Mouse (Mus musculus) thymus, adult 2 months (tissue): ENCODE data around the gene Hoxc11. TPM values are rescaled to one million over a fixed set of nuclear protein-coding genes. Genes with fewer than 3 reads are reported as not detected.

Experiments used
- DNase-seq: peaks from one replicate; pipeline ENCODE4 v3.0.0; 2021
- H3K27ac ChIP-seq: fragments of 200-500 bp; 2 replicates; pipeline ENCODE4 v1.5.1; 2012; ENCODE audit warnings: low read length, control low read depth; ENCODE audit not compliant: control insufficient read depth, insufficient read depth
- H3K27me3 ChIP-seq: fragments of 200-500 bp; 2 replicates; pipeline ENCODE4 v1.6.1; 2012; ENCODE audit warnings: mild to moderate bottlenecking, low read length, moderate library complexity, mixed read lengths; ENCODE audit not compliant: control insufficient read depth, insufficient read depth
- H3K36me3 ChIP-seq: fragments of 200-500 bp; 2 replicates; pipeline ENCODE4 v1.6.1; 2012; ENCODE audit warnings: mild to moderate bottlenecking, low read length, moderate library complexity; ENCODE audit not compliant: control insufficient read depth, insufficient read depth
- H3K4me1 ChIP-seq: fragments of 200-500 bp; replicated peaks from 2 replicates; pipeline ENCODE4 v1.6.1; 2012; ENCODE audit warnings: low read length; ENCODE audit not compliant: control insufficient read depth, insufficient read depth
- H3K4me3 ChIP-seq: fragments of 200-500 bp; 2 replicates; pipeline ENCODE4 v1.5.1; 2012; ENCODE audit warnings: mild to moderate bottlenecking, low read length, control low read depth, moderate library complexity; ENCODE audit not compliant: control insufficient read depth, insufficient read depth
- CTCF ChIP-seq: fragments of 200-500 bp; IDR thresholded peaks from 2 replicates; pipeline ENCODE4 v1.5.1; 2012; ENCODE audit warnings: mild to moderate bottlenecking, control low read depth, low read length, moderate library complexity, borderline replicate concordance; ENCODE audit not compliant: control insufficient read depth, poor library complexity, insufficient read depth; ENCODE audit errors: extremely low read depth
- POLR2A ChIP-seq: fragments of 200-500 bp; IDR thresholded peaks from 2 replicates; pipeline ENCODE4 v1.6.1; 2012; ENCODE audit warnings: mild to moderate bottlenecking, low read length, control low read depth, moderate library complexity; ENCODE audit not compliant: control insufficient read depth, poor library complexity, insufficient read depth; ENCODE audit errors: extremely low read depth
- WGBS: fragments of 180-500 bp; shearing (Covaris S2); methylation state at CpG from one replicate; pipeline ENCODE4 v1.1.7; 2018; 5-methylcytosine and 5-hydroxymethylcytosine counted together
- polyA plus RNA-seq: library from polyadenylated mRNA; depleted of rRNA; stranded (reverse); fragments of >200 nt; gene quantifications from 2 replicates; pipeline ENCODE4 v1.2.3, GENCODE M21; 2012

The Hoxc11 gene
- polyA plus RNA-seq, 1 experiment, result 0.66 TPM

GRCm38 (mm10) chr15:102998608-102999182, 44.5 kb downstream of the Hoxc11 start:
- DNase-seq, result no peak
- no peaks in the 10 kb centered on the region; the same call in 1 of the 2 replicates for H3K4me1 ChIP-seq
- H3K36me3 ChIP-seq, result no peaks in the 10 kb centered on the region
- TF ChIP-seq POLR2A, result no peak
- H3K27ac ChIP-seq, result no peak overlapping the region
- 6% methylated on average over 19 of the region's 19 CpGs for WGBS
- H3K4me3 ChIP-seq, result 0 out of 2 replicates have a peak overlapping the region, but pooled peaks have one; percentile 12
- H3K27me3 ChIP-seq, result peaks cover 57% of the 10 kb centered on the region

GRCm38 (mm10) chr15:102999183-102999831, 45.1 kb downstream of the Hoxc11 start:
- 4% methylated on average over 33 of the region's 33 CpGs for WGBS
- Histone ChIP-seq H3K27ac (no peak overlapping the region), H3K27me3 (peaks cover 57% of the 10 kb centered on the region), H3K36me3 (no peaks in the 10 kb centered on the region), H3K4me1 (no peaks in the 10 kb centered on the region; the same call in 1 of the 2 replicates), H3K4me3 (peak overlapping the region; percentile 12)
- DNase-seq, result peak; percentile 31
- TF ChIP-seq CTCF (no peak), POLR2A (no peak)

GRCm38 (mm10) chr15:102999955-103000354, 45.7 kb downstream of the Hoxc11 start:
- H3K27ac ChIP-seq, result no peak overlapping the region
- TF ChIP-seq POLR2A, result no peak
- no peak for TF ChIP-seq CTCF
- no peaks in the 10 kb centered on the region; the same call in 1 of the 2 replicates for H3K4me1 ChIP-seq
- 33% methylated on average over 11 of the region's 11 CpGs for WGBS
- no peak for DNase-seq
- no peak overlapping the region for H3K4me3 ChIP-seq
- H3K36me3 ChIP-seq, result no peaks in the 10 kb centered on the region
- H3K27me3 ChIP-seq, result peaks cover 57% of the 10 kb centered on the region

- Histone ChIP-seq H3K4me1 (no peaks in the 10 kb centered on the region; the same call in 1 of the 2 replicates), H3K36me3 (no peaks in the 10 kb centered on the region), H3K27ac (no peak overlapping the region), H3K4me3 (no peak overlapping the region), H3K27me3 (peaks cover 52% of the 10 kb centered on the region)
- DNase-seq, result no peak
- WGBS, result 28% methylated on average over 24 of the region's 24 CpGs
- no peak for TF ChIP-seq POLR2A
- no peak for TF ChIP-seq CTCF
These were observed 46.3 kb downstream of the Hoxc11 start for GRCm38 (mm10) chr15:103000501-103000901.

GRCm38 (mm10) chr15:103001370-103001769, 47.1 kb downstream of the Hoxc11 start:
- no peaks in the 10 kb centered on the region; the same call in 1 of the 2 replicates for H3K4me1 ChIP-seq
- TF ChIP-seq CTCF, result no peak
- TF ChIP-seq POLR2A, result no peak
- WGBS, result 90% methylated on average over 2 of the region's 2 CpGs
- H3K36me3 ChIP-seq, result no peaks in the 10 kb centered on the region
- no peak overlapping the region for H3K4me3 ChIP-seq
- H3K27me3 ChIP-seq, result peaks cover 53% of the 10 kb centered on the region
- DNase-seq, result no peak
- no peak overlapping the region for H3K27ac ChIP-seq

- no peaks in the 10 kb centered on the region for H3K36me3 ChIP-seq
- 76% methylated on average over 4 of the region's 4 CpGs for WGBS
- no peaks in the 10 kb centered on the region; the same call in 1 of the 2 replicates for H3K4me1 ChIP-seq
- no peak overlapping the region for H3K4me3 ChIP-seq
- peaks cover 52% of the 10 kb centered on the region for H3K27me3 ChIP-seq
- TF ChIP-seq CTCF (no peak), POLR2A (no peak)
- H3K27ac ChIP-seq, result no peak overlapping the region
- no peak for DNase-seq
These were observed 47.9 kb downstream of the Hoxc11 start for GRCm38 (mm10) chr15:103002156-103002555.

- no peaks in the 10 kb centered on the region for H3K36me3 ChIP-seq
- no peak overlapping the region for H3K4me3 ChIP-seq
- H3K27me3 ChIP-seq, result peaks cover 48% of the 10 kb centered on the region
- TF ChIP-seq CTCF, result no peak
- TF ChIP-seq POLR2A, result no peak
- no peak overlapping the region for H3K27ac ChIP-seq
- no peak for DNase-seq
- H3K4me1 ChIP-seq, result no peaks in the 10 kb centered on the region; the same call in 1 of the 2 replicates
- WGBS, result 19% methylated on average over 13 of the region's 13 CpGs
These were observed 48.7 kb downstream of the Hoxc11 start for GRCm38 (mm10) chr15:103002821-103003448.
